Mouse (Mus musculus) embryo, embryonic 10.5 days (tissue): Measurements from ENCODE around the gene LTO1.
A peak's percentile ranks its signal among the peaks of the same experiment; 100 is the strongest.
"Not testable (repeated sequence)": the region's sequence is repeated elsewhere in the genome, so short reads cannot be mapped to it uniquely, and the experiment has no call there.

Experiments
- DNase-seq: peaks from one replicate; pipeline ENCODE4 v3.0.0-alpha.2; 2015; ENCODE audit warnings: low spot score

The LTO1 gene

GRCm38 (mm10) chr7:144914948-144915750 lies at the start of gene LTO1:
Gene LTO1, plus strand, starts transcription at chr7:144915100.
- DNase-seq = peak; percentile 95

GRCm38 (mm10) chr7:144867161-144867560 lies 47.7 kb upstream of the LTO1 start:
- no peak for DNase-seq

GRCm38 (mm10) chr7:144867602-144868001 lies 47.3 kb upstream of the LTO1 start:
- DNase-seq = no peak

- no peak for DNase-seq
Measured at GRCm38 (mm10) chr7:144872420-144872819, 42.5 kb upstream of the LTO1 start.

- no peak for DNase-seq
Measured at GRCm38 (mm10) chr7:144873160-144873559, 41.7 kb upstream of the LTO1 start.

GRCm38 (mm10) chr7:144874226-144874625 lies 40.7 kb upstream of the LTO1 start:
- DNase-seq = no peak

GRCm38 (mm10) chr7:144878401-144878800 lies 36.5 kb upstream of the LTO1 start:
- DNase-seq = no peak

- DNase-seq = no peak
Measured at GRCm38 (mm10) chr7:144883106-144883505, 31.8 kb upstream of the LTO1 start.

- DNase-seq = no peak
Measured at GRCm38 (mm10) chr7:144887672-144888071, 27.2 kb upstream of the LTO1 start.

GRCm38 (mm10) chr7:144888564-144889299 lies 26.2 kb upstream of the LTO1 start:
- peak; percentile 42 for DNase-seq

GRCm38 (mm10) chr7:144890661-144891060 lies 24.2 kb upstream of the LTO1 start:
- not testable (repeated sequence) for DNase-seq

GRCm38 (mm10) chr7:144891863-144892262 lies 23.0 kb upstream of the LTO1 start:
- DNase-seq = no peak

GRCm38 (mm10) chr7:144892322-144892721 lies 22.6 kb upstream of the LTO1 start:
- DNase-seq = no peak

- DNase-seq = peak; percentile 84
Measured at GRCm38 (mm10) chr7:144894191-144894590, 20.7 kb upstream of the LTO1 start.

- peak; percentile 50 for DNase-seq
Measured at GRCm38 (mm10) chr7:144894706-144895105, 20.2 kb upstream of the LTO1 start.

- DNase-seq = peak; percentile 89
Measured at GRCm38 (mm10) chr7:144895305-144896111, 19.4 kb upstream of the LTO1 start.

- DNase-seq = peak; percentile 59
Measured at GRCm38 (mm10) chr7:144896294-144897218, 18.3 kb upstream of the LTO1 start, which contains the start of gene Fgf15. Gene Fgf15, plus strand, starts transcription at chr7:144896531.

GRCm38 (mm10) chr7:144898506-144898905 lies 16.4 kb upstream of the LTO1 start:
- DNase-seq = no peak

GRCm38 (mm10) chr7:144905514-144905913 lies 9.4 kb upstream of the LTO1 start:
- not testable (repeated sequence) for DNase-seq

GRCm38 (mm10) chr7:144906708-144907397 lies 8.0 kb upstream of the LTO1 start:
- DNase-seq = peak; percentile 86

GRCm38 (mm10) chr7:144907793-144908192 lies 7.1 kb upstream of the LTO1 start:
- peak; percentile 71 for DNase-seq
